Mouse (Mus musculus) G1E (cell line): ENCODE results near the gene Smtnl1. TPM values are rescaled to one million over a fixed set of nuclear protein-coding genes. Genes with fewer than 3 reads are reported as not detected.

Source experiments
- ATAC-seq: 2 replicates; pipeline ENCODE4 v1.8.0; 2016; ENCODE audit warnings: mild to moderate bottlenecking; ENCODE audit not compliant: insufficient number of reproducible peaks, poor library complexity, low FRiP score, severe bottlenecking; ENCODE audit errors: extremely low read depth
- DNase-seq: peaks from one replicate; pipeline ENCODE4 v3.0.0; 2012; ENCODE audit warnings: low spot score
- H3K27me3 ChIP-seq: 2 replicates; pipeline ENCODE4 v1.6.1; 2012; ENCODE audit warnings: mild to moderate bottlenecking, low read length, inconsistent platforms; ENCODE audit not compliant: insufficient read depth
- H3K36me3 ChIP-seq: replicated peaks from 2 replicates; pipeline ENCODE3; 2012; ENCODE audit warnings: mild to moderate bottlenecking, inconsistent platforms
- H3K4me1 ChIP-seq: 2 replicates; pipeline ENCODE4 v1.6.1; 2012; ENCODE audit warnings: low read depth, low read length, inconsistent platforms, mixed read lengths; ENCODE audit not compliant: insufficient read depth
- H3K4me3 ChIP-seq: 2 replicates; pipeline ENCODE4 v1.5.1; 2012; ENCODE audit warnings: low read depth, mild to moderate bottlenecking, inconsistent platforms, low read length, moderate library complexity, mixed read lengths
- H3K9me3 ChIP-seq: replicated peaks from 2 replicates; pipeline ENCODE4 v1.6.1; 2012; ENCODE audit warnings: inconsistent platforms
- CTCF ChIP-seq: IDR thresholded peaks from 2 replicates; pipeline ENCODE4 v1.5.1; 2012; ENCODE audit warnings: low read depth, low read length, inconsistent platforms, mixed read lengths
- GATA1 ChIP-seq: IDR thresholded peaks from 2 replicates; pipeline ENCODE4 v1.6.1; 2012; ENCODE audit warnings: borderline replicate concordance, low read length, inconsistent platforms, mixed read lengths
- GATA2 ChIP-seq: IDR thresholded peaks from 2 replicates; pipeline ENCODE4 v1.6.1; 2012; ENCODE audit warnings: low read depth, low read length, inconsistent platforms, borderline replicate concordance
- POLR2AphosphoS5 ChIP-seq: IDR thresholded peaks from 2 replicates; pipeline ENCODE4 v1.6.1; 2012; ENCODE audit warnings: low read depth, low read length, inconsistent platforms; ENCODE audit not compliant: insufficient replicate concordance
- TAL1 ChIP-seq: conservative IDR thresholded peaks from 2 replicates; pipeline ENCODE4 v1.6.1; 2012; ENCODE audit warnings: low read depth, low read length, inconsistent platforms, mixed read lengths
- polyA plus RNA-seq: library from polyadenylated mRNA; stranded (reverse); fragments of >175 nt; gene quantifications from 2 replicates; pipeline ENCODE4 v1.2.3, GENCODE M21; 2012
- total RNA-seq, 2 experiments: library from RNA; stranded (forward) in 1 of 2; stranded (reverse) in 1 of 2; fragments of 200-1000 nt in 1 of 2; fragments of >200 nt in 1 of 2; fragmentation: Nextera tagmentation in 1 of 2; gene quantifications; 2 replicates each; pipeline ENCODE4 v1.2.3; 2014 to 2017

Gene Smtnl1
- total and polyA plus RNA-seq, 3 experiments, result not detected

- TF ChIP-seq GATA1 (no peak), POLR2AphosphoS5 (no peak), GATA2 (no peak), CTCF (no peak), TAL1 (no peak)
- H3K4me3 ChIP-seq, result no peak overlapping the region
- DNase-seq (no peak), ATAC-seq (no peak)
- H3K4me1 ChIP-seq, result no peaks in the 10 kb centered on the region
- no peaks in the 10 kb centered on the region for H3K36me3 ChIP-seq
- peaks cover 9% of the 10 kb centered on the region for H3K27me3 ChIP-seq
- no peaks in the 10 kb centered on the region for H3K9me3 ChIP-seq
Observed at GRCm38 (mm10) chr2:84783840-84784566, 38.4 kb downstream of the Smtnl1 start.

GRCm38 (mm10) chr2:84783315-84783714 is 39.1 kb downstream of the Smtnl1 start:
- no peak overlapping the region for H3K4me3 ChIP-seq
- no peaks in the 10 kb centered on the region for H3K9me3 ChIP-seq
- no peak for ATAC-seq
- no peaks in the 10 kb centered on the region for H3K36me3 ChIP-seq
- peaks cover 16% of the 10 kb centered on the region for H3K27me3 ChIP-seq
- TF ChIP-seq TAL1 (no peak), GATA1 (no peak), CTCF (no peak), POLR2AphosphoS5 (no peak), GATA2 (no peak)
- DNase-seq, result no peak
- no peaks in the 10 kb centered on the region for H3K4me1 ChIP-seq

- DNase-seq, result no peak
- Histone ChIP-seq H3K4me1 (no peaks in the 10 kb centered on the region), H3K4me3 (no peak overlapping the region), H3K36me3 (no peaks in the 10 kb centered on the region), H3K27me3 (peaks cover 35% of the 10 kb centered on the region), H3K9me3 (no peaks in the 10 kb centered on the region)
- TF ChIP-seq GATA1 (no peak), GATA2 (no peak), POLR2AphosphoS5 (no peak), TAL1 (no peak), CTCF (no peak)
- no peak for ATAC-seq
Observed at GRCm38 (mm10) chr2:84779210-84779609, 43.2 kb downstream of the Smtnl1 start.

- DNase-seq (no peak), ATAC-seq (no peak)
- peaks cover 50% of the 10 kb centered on the region for H3K27me3 ChIP-seq
- H3K9me3 ChIP-seq, result no peaks in the 10 kb centered on the region
- TF ChIP-seq GATA2, result no peak
- TF ChIP-seq TAL1, result no peak
- no peak for TF ChIP-seq CTCF
- no peak for TF ChIP-seq GATA1
- no peak for TF ChIP-seq POLR2AphosphoS5
- H3K36me3 ChIP-seq, result no peaks in the 10 kb centered on the region
- H3K4me1 ChIP-seq, result no peaks in the 10 kb centered on the region
- H3K4me3 ChIP-seq, result no peak overlapping the region
Observed at GRCm38 (mm10) chr2:84777706-84778105, 44.7 kb downstream of the Smtnl1 start.

GRCm38 (mm10) chr2:84775665-84776064 is 46.8 kb downstream of the Smtnl1 start:
- TF ChIP-seq GATA1, result no peak
- H3K4me1 ChIP-seq, result no peaks in the 10 kb centered on the region
- DNase-seq (no peak), ATAC-seq (no peak)
- H3K9me3 ChIP-seq, result no peaks in the 10 kb centered on the region
- no peaks in the 10 kb centered on the region for H3K36me3 ChIP-seq
- H3K4me3 ChIP-seq, result no peak overlapping the region
- peaks cover 57% of the 10 kb centered on the region for H3K27me3 ChIP-seq

- H3K27me3 ChIP-seq, result peaks cover 60% of the 10 kb centered on the region
Observed at GRCm38 (mm10) chr2:84775241-84775640, 47.2 kb downstream of the Smtnl1 start, which contains the start of gene Serping1. TSS of gene Serping1 (minus strand) at chr2:84775444.

GRCm38 (mm10) chr2:84774751-84775150 is 47.7 kb downstream of the Smtnl1 start:
- Histone ChIP-seq H3K27me3 (peaks cover 65% of the 10 kb centered on the region), H3K9me3 (no peaks in the 10 kb centered on the region), H3K4me1 (no peaks in the 10 kb centered on the region), H3K4me3 (no peak overlapping the region), H3K36me3 (no peaks in the 10 kb centered on the region)
- ATAC-seq, result no peak
- TF ChIP-seq GATA1 (no peak), TAL1 (no peak), POLR2AphosphoS5 (no peak), GATA2 (no peak), CTCF (no peak)
- no peak for DNase-seq

More at GRCm38 (mm10) chr2:84775241-84775640, 47.2 kb downstream of the Smtnl1 start, which contains the start of gene Serping1:
- Histone ChIP-seq H3K9me3 (no peaks in the 10 kb centered on the region), H3K36me3 (no peaks in the 10 kb centered on the region), H3K4me1 (no peaks in the 10 kb centered on the region), H3K4me3 (no peak within 1 kb of the TSS)
- ATAC-seq (no peak), DNase-seq (no peak)
- TF ChIP-seq GATA1 (no peak), POLR2AphosphoS5 (no peak), CTCF (no peak), TAL1 (no peak), GATA2 (no peak)
